Mouse (Mus musculus): ENCODE measurements at regions not wholly inside any gene's neighbourhood (a gene's known extent, or its start where the extent isn't known, plus 50 kb on each side); places are given as distances from the start of the nearest gene placed in this dataset.

GRCm38 (mm10) chr1:194878440-194878839 is 60.2 kb upstream of the Cd34 start:
- ATAC-seq (replicated peaks in 1 of 2; ENCODE audit: insufficient read depth in 1 of 2, low FRiP score in 2 of 2, low TSS enrichment in 1 of 2, low read depth in 1 of 2, poor library complexity in 2 of 2, severe bottlenecking in 2 of 2) = no peak

- ATAC-seq (replicated peaks in 1 of 2; ENCODE audit: insufficient read depth in 1 of 2, low FRiP score in 2 of 2, low TSS enrichment in 1 of 2, low read depth in 1 of 2, poor library complexity in 2 of 2, severe bottlenecking in 2 of 2) = peak; percentile 97 to 98
Measured at GRCm38 (mm10) chr1:194879324-194880233, 59.0 kb upstream of the Cd34 start.

- ATAC-seq (replicated peaks in 1 of 2; ENCODE audit: insufficient read depth in 1 of 2, low FRiP score in 2 of 2, low TSS enrichment in 1 of 2, low read depth in 1 of 2, poor library complexity in 2 of 2, severe bottlenecking in 2 of 2) = no peak
Measured at GRCm38 (mm10) chr1:194881556-194882223, 56.9 kb upstream of the Cd34 start.

DNA sequence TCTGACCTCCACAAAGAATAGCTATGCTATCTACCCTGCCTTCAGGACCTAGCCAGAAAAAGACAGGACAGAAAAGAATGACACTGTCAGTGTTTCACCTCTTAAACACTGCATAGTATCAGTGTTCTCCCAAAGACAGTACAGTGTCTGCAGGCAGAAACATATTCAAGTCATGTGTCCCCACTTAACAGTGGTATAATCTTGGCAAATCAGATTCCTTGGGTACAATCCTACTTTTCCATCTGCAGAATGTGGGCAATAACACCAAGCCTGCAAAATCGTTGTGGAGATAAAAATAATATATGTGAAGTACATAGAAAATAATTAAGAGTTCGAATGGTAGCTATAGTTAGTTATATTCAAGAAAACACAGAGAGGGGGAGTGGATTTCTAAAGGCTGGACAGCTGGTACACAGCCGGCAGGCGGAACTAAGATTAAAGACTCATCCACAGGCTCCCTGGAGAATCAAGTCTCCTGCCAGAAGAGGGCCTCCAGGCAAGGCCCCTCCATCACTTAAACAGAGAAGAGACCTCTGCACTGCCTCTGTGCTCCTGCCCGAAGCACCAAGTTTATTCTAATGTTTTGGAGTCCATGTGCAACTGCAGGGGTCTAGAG is 53.4 kb upstream of the Cd34 start:
- ATAC-seq (replicated peaks in 1 of 2; ENCODE audit: insufficient read depth in 1 of 2, low FRiP score in 2 of 2, low TSS enrichment in 1 of 2, low read depth in 1 of 2, poor library complexity in 2 of 2, severe bottlenecking in 2 of 2) = peak in 1 of 2 experiments; percentile 38; a peak in 1 of 4 replicates

DNA sequence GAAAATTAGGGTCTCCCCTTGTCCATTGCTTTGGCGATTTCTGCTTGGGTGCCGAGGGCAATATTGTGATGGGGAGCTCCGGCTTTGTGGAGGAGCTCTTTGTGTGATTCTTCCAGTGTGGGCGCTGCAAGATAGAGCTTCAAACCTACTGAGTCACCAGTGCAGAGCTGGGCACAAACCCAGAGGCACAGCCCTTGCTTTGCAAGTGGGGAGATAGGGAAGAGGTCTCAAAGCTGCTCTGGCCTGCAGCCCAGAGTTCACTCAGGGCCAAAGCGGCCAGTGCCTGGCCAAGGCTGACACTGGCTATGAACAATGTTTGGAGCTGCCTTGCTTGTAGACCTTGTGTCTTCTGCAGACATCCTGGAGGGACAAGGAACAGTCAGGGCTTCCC is 52.9 kb upstream of the Cd34 start:
- ATAC-seq (replicated peaks in 1 of 2; ENCODE audit: insufficient read depth in 1 of 2, low FRiP score in 2 of 2, low TSS enrichment in 1 of 2, low read depth in 1 of 2, poor library complexity in 2 of 2, severe bottlenecking in 2 of 2) = peak; percentile 62 to 63; a peak in 2 of 4 replicates

All from hematopoietic stem cell, adult 5-6 weeks (primary cell).